Mouse (Mus musculus) neural tube, embryonic 12.5 days (tissue): ENCODE results near the gene Srsf4. TPM values are rescaled to one million over a fixed set of nuclear protein-coding genes. Genes with fewer than 3 reads are reported as not detected.

ENCODE experiments used
- ATAC-seq: fragments of 200-750 bp; cut with Nextera tagmentation; 2 replicates; pipeline ENCODE4 v1.8.0; 2017; ENCODE audit warnings: low read depth, mild to moderate bottlenecking, moderate TSS enrichment, moderate library complexity; ENCODE audit not compliant: low FRiP score
- H3K27ac ChIP-seq: fragments of 300-500 bp; sonication (generic); 2 replicates; pipeline ENCODE4 v1.5.1; 2016
- H3K27me3 ChIP-seq: fragments of 300-500 bp; sonication (generic); replicated peaks from 2 replicates; pipeline ENCODE4 v1.6.1; 2016; ENCODE audit warnings: mild to moderate bottlenecking
- H3K36me3 ChIP-seq: fragments of 300-500 bp; sonication (generic); 2 replicates; pipeline ENCODE4 v1.6.1; 2016; ENCODE audit warnings: mild to moderate bottlenecking
- H3K4me1 ChIP-seq: fragments of 300-500 bp; sonication (generic); 2 replicates; pipeline ENCODE4 v1.6.1; 2016
- H3K4me2 ChIP-seq: fragments of 300-500 bp; sonication (generic); replicated peaks from 2 replicates; pipeline ENCODE4 v1.6.1; 2016; ENCODE audit warnings: mild to moderate bottlenecking
- H3K4me3 ChIP-seq: fragments of 300-500 bp; sonication (generic); 2 replicates; pipeline ENCODE4 v1.5.1; 2016
- H3K9ac ChIP-seq: fragments of 300-500 bp; sonication (generic); 2 replicates; pipeline ENCODE4 v1.6.1; 2016; ENCODE audit warnings: mild to moderate bottlenecking
- H3K9me3 ChIP-seq: fragments of 300-500 bp; sonication (generic); 2 replicates; pipeline ENCODE4 v1.6.1; 2016; ENCODE audit warnings: mild to moderate bottlenecking
- WGBS: fragments of 180-500 bp; shearing (Covaris S2); methylation state at CpG from one replicate; pipeline ENCODE4 v1.1.7; 2016; 5-methylcytosine and 5-hydroxymethylcytosine counted together
- polyA plus RNA-seq: library from polyadenylated mRNA; unstranded; fragments of >200 nt; fragmentation: Nextera tagmentation; extraction: Ambion mirVana; gene quantifications from 2 replicates; pipeline ENCODE4 v1.2.1, GENCODE M21; 2016

Gene Srsf4
- polyA plus RNA-seq, 1 experiment from 2014 or later = 150 TPM

DNA sequence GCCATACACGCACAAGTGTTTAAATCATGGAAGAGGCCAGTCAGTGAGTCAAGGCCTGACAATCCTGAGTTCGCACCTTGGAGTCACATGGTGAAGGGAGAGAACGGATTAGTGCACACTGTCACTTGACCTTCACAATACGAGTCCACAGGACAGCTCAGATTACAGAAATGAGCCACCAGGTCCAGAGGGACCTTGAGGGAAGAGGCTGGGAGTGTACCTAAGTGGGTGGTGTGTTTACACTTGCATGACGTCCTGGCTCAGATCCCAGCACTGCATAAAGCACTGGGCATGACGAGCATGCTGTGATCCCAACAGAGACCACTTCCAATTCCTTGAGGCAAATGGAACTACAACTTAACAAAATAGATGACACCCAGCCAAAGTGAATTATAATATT lies 33.0 kb downstream of the Srsf4 start:
- Histone ChIP-seq H3K9me3 (no peaks in the 10 kb centered on the region), H3K27ac (no peak overlapping the region), H3K4me1 (peaks cover 18% of the 10 kb centered on the region), H3K4me3 (no peak overlapping the region), H3K4me2 (no peak overlapping the region), H3K27me3 (no peaks in the 10 kb centered on the region), H3K36me3 (peaks cover 26% of the 10 kb centered on the region), H3K9ac (no peak overlapping the region)
- ATAC-seq = no peak
- WGBS = 77% methylated on average over 6 of the region's 6 CpGs

DNA sequence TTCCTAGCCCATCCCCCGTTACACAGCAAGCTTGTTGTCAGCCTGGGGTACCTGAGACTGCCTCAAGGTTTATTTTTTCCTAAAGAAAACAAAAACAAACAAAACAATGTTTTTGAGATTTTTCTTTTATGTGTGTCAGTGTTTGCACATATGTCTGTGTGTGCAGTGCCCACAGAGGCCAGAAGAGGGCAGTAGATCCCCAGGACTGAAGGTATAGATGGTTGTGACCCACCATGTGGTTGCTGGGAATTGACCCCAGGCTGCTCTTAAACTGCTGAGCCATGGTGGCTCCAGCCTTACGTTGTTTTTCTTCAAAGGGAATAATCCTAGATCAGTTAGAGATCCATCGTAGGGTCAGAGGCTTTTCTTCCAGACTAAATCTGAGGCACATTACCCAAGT lies 34.5 kb downstream of the Srsf4 start:
- no peak for ATAC-seq
- Histone ChIP-seq H3K9ac (no peak overlapping the region), H3K4me1 (peaks cover 18% of the 10 kb centered on the region), H3K9me3 (no peaks in the 10 kb centered on the region), H3K27me3 (peaks cover 9% of the 10 kb centered on the region), H3K27ac (no peak overlapping the region), H3K4me3 (no peak overlapping the region), H3K4me2 (no peak overlapping the region), H3K36me3 (peaks cover 13% of the 10 kb centered on the region; the same call in 1 of the 2 replicates)
- 98% methylated on average over 3 of the region's 3 CpGs for WGBS

DNA sequence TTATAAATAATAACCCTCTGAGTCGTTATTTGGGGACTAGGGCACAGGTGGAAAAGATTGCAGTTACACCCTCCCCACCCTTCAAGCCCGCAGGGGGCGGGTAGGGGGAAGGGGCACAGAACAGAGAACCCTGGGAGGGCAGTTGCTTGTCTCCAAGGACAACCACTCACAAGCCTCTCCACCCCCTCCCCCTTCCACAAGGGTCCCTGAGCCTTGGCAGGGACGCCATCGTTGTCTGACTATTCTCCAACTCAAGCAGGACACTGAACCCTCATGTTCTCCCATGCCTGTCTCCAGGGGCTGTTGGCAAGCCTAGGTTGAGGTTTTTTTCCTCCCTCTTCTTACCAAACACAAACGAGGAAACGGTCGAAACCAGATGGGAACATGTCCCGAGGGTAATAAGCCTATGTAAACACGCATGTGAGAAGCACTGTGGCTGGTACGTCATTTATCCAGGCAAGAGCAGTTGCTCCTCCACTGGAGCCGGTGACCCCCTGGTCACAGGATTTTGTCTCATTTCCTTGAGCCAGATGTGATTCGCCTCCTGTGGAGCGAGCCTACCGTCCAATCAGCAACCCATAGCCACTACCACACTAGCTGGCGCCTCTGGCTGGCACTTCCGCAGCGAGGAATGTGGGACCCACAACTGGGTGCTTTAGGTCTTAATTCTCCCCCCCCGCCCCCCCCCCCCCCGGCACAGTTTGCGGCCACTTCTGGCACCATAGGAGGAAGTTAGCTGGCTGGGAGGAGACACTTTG lies 37.0 kb downstream of the Srsf4 start:
- Histone ChIP-seq H3K36me3 (0 out of 2 replicates have a peak, but pooled peaks cover 3% of the 10 kb centered on the region), H3K27me3 (peaks cover 19% of the 10 kb centered on the region), H3K9ac (no peak overlapping the region), H3K4me2 (peak overlapping the region; percentile 34), H3K27ac (no peak overlapping the region), H3K9me3 (no peaks in the 10 kb centered on the region), H3K4me3 (no peak overlapping the region), H3K4me1 (peaks cover 36% of the 10 kb centered on the region)
- WGBS = 19% methylated on average over 18 of the region's 21 CpGs
- peak; percentile 56; the same call in 1 of the 2 replicates for ATAC-seq

DNA sequence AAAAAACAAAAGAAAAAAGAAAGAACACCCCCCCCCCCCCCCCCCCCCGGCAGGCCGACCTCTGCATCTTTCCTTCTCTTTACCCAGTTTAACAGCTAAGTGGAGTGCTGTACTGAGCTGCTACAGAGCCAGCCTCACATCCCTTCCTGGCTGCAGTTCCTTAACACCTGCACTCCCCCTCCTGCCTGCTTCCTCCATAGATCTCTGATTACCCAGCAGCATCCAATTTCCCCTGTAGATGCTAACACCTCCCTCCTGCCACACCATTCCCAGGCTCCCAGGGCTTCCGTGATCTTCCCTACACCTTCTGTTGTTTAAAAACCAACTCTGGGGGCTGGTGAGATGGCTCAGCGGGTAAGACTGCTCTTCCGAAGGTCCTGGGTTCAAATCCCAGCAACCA lies 38.1 kb downstream of the Srsf4 start:
- Histone ChIP-seq H3K36me3 (no peaks in the 10 kb centered on the region), H3K4me3 (no peak overlapping the region), H3K4me1 (peaks cover 47% of the 10 kb centered on the region), H3K27ac (no peak overlapping the region), H3K27me3 (peaks cover 30% of the 10 kb centered on the region), H3K9ac (no peak overlapping the region), H3K4me2 (no peak overlapping the region), H3K9me3 (no peaks in the 10 kb centered on the region)
- ATAC-seq = no peak
- WGBS = 48% methylated on average over 4 of the region's 5 CpGs

DNA sequence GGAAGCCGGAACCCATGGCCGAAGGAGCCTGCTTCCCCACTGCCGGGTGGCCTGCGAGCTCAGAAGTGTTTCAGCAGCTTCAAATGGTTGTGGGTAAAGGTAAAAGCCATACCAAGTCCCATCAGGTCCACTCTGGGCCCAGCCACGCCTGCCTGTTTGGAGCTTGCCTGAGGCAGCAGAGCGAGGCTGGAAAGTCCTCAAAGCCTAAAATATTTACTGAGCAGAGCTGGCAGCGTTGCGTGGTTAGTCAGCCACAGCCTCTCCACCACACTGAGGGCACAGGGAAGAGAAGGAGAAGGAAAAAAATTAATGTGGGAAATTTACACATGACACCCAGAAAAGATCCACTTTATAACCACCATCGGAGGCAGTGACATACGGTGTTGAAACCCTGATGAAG lies 40.1 kb downstream of the Srsf4 start:
- Histone ChIP-seq H3K27me3 (peaks cover 49% of the 10 kb centered on the region), H3K36me3 (no peaks in the 10 kb centered on the region), H3K9me3 (no peaks in the 10 kb centered on the region), H3K27ac (no peak overlapping the region), H3K4me3 (no peak overlapping the region), H3K9ac (no peak overlapping the region), H3K4me2 (no peak overlapping the region), H3K4me1 (peaks cover 49% of the 10 kb centered on the region)
- WGBS = 60% methylated on average over 10 of the region's 10 CpGs
- ATAC-seq = no peak

DNA sequence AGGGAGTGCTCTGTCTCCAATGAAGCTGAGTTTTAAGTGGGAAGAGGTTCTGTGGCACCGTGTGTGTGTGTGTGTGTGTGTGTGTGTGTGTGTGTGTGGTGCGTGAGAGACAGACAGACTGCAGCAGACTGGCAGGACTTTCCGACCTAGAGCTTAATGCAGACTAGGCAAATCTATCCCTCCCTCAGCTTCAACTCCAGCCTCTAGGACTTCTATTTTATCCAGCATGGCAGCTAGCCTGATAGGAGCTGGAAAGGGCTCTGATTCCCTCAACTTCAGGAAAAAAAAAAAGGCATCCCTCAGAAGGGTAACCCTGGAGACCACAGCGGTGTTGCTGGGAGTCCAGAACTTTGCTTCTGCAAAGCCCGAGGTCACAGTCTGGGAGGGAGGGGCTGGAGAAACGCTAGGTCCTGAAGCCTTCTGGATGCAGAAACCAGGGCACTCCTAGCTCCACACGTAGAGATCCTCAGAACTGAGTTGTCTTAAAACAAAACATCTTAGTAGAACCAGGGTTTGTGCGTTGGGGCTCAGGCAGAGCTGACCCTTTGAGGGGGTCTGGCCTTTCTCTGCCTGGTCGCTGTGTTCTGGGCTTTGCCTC lies 40.7 kb downstream of the Srsf4 start:
- peaks cover 55% of the 10 kb centered on the region for H3K27me3 ChIP-seq
- ATAC-seq = no peak
- H3K4me2 ChIP-seq = 0 out of 2 replicates have a peak overlapping the region, but pooled peaks have one; percentile 9
- WGBS = 10% methylated on average over 9 of the region's 9 CpGs
- no peak overlapping the region for H3K4me3 ChIP-seq
- peaks cover 55% of the 10 kb centered on the region for H3K4me1 ChIP-seq
- H3K27ac ChIP-seq = no peak overlapping the region
- H3K36me3 ChIP-seq = no peaks in the 10 kb centered on the region
- H3K9me3 ChIP-seq = no peaks in the 10 kb centered on the region
- H3K9ac ChIP-seq = no peak overlapping the region

DNA sequence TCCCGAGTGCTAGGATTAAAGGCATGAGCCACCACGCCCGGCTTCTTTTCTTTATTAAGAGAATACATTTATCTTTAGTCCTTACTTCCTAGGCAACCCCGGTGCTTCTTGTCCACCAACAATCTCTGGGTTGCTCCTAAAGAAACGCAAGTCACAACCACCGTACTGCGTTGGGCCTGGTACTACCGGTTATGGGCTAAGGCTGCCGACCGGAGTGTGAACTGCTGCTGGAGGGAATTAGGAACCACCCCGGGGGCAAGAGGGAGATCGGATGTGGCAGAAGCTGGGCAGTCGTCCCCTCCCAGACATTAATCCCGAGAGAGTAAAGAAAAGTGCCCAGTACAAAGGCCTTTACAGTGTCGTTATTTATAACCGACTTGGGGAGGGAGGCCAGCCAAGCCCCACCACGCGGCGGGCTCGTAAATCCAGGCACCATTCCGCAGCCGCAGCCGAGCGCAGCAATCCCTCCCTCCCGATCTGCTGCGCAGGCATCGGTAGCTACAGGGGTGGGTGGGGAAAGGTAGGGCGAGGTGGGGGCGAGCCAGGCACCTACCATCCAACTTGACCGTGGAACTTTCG lies 41.6 kb downstream of the Srsf4 start:
- Histone ChIP-seq H3K27ac (no peak overlapping the region), H3K36me3 (no peaks in the 10 kb centered on the region), H3K9ac (peak overlapping the region; percentile 42; the same call in 1 of the 2 replicates), H3K4me3 (no peak overlapping the region; the same call in none of the 2 replicates), H3K4me2 (peak overlapping the region; percentile 59), H3K9me3 (no peaks in the 10 kb centered on the region), H3K4me1 (peaks cover 51% of the 10 kb centered on the region), H3K27me3 (peaks cover 63% of the 10 kb centered on the region)
- no peak for ATAC-seq
- WGBS = under 1% methylated on average over 31 of the region's 31 CpGs

DNA sequence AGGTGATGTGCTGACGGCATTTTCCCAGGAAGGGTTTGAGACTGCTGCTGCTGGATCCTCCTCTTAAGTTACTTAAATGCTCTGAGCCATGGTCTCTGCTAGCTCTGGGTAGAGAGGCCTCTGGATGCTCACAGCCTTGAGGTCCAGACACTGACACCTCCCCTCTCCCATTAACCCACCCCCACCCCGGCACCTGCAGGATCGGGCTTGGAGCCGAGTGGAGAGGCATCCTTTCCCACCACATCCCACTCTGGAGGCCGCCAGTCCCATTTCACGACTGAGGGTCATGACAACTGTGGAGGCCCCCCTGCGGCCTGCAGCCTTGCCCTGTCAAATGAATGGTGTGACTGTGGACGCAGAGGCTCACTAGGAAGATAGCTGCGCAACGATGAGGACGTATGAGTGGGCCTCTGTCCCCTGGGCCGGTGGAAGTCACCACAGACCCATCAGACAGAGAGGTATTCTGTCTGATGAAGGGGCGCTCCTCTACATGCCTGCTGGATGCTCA lies 42.5 kb downstream of the Srsf4 start:
- 16% methylated on average over 13 of the region's 13 CpGs for WGBS
- ATAC-seq = 0 out of 2 replicates have a peak, but pooled peaks have one; percentile 19
- Histone ChIP-seq H3K4me3 (no peak overlapping the region; the same call in 1 of the 2 replicates), H3K4me1 (peaks cover 51% of the 10 kb centered on the region), H3K27me3 (peaks cover 72% of the 10 kb centered on the region), H3K36me3 (no peaks in the 10 kb centered on the region), H3K9me3 (no peaks in the 10 kb centered on the region), H3K4me2 (peak overlapping the region; percentile 59), H3K27ac (no peak overlapping the region), H3K9ac (no peak overlapping the region)

DNA sequence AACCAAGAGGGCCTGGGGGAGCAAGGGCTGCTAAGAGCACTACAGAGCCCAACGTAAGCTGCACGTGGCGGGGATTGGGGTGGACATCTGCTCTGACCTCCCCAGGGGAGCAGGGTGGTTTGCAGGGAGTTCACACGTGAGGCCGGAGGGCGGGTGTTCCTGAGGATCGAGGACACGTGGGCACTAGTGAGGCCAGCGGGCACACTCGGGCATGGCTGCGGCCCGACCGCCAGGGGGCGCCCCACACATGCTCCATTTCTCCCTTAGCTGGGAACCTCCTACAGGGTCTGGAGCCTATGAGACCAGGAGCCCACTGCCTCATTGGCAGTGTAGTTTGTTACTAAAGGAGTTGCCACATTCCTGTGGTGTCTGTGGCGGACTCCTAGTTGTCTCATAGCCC lies 43.0 kb downstream of the Srsf4 start:
- Histone ChIP-seq H3K4me2 (peak overlapping the region; percentile 59), H3K27ac (no peak overlapping the region), H3K27me3 (peaks cover 78% of the 10 kb centered on the region), H3K4me1 (peaks cover 54% of the 10 kb centered on the region), H3K36me3 (no peaks in the 10 kb centered on the region), H3K9ac (no peak overlapping the region), H3K9me3 (no peaks in the 10 kb centered on the region), H3K4me3 (no peak overlapping the region)
- 0 out of 2 replicates have a peak, but pooled peaks have one; percentile 19 for ATAC-seq
- 5% methylated on average over 15 of the region's 15 CpGs for WGBS

DNA sequence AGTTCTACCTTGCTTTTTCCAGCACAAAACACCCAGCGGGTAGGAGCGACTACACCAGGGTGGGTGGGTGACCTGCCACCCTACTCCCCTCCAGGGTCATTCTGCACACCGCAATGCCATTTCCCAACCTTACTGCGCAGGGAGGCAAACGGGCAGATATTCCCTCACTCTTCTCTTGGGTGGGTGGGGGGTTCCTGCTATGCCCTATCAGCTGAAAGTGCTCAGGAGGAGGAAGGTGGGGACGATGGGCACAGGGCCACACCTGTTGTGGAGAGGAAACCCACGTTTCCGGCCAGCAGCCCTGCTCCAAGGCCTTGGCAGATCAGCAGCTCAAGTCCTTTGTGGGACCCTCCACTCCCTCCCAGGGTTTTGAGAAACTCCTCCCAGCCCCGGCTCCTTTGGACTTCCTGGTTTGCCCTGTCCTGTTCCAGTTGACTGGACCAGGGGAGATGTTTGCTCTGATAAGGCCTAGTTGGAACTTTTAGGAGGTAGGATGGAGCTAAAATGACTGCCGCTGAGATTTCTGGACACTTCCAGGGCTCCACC lies 43.7 kb downstream of the Srsf4 start:
- no peaks in the 10 kb centered on the region for H3K36me3 ChIP-seq
- no peak overlapping the region for H3K4me3 ChIP-seq
- no peak for ATAC-seq
- no peak overlapping the region for H3K27ac ChIP-seq
- H3K4me2 ChIP-seq = no peak overlapping the region
- peaks cover 61% of the 10 kb centered on the region for H3K4me1 ChIP-seq
- H3K9me3 ChIP-seq = no peaks in the 10 kb centered on the region
- H3K27me3 ChIP-seq = peaks cover 83% of the 10 kb centered on the region
- 78% methylated on average over 10 of the region's 10 CpGs for WGBS
- no peak overlapping the region for H3K9ac ChIP-seq

DNA sequence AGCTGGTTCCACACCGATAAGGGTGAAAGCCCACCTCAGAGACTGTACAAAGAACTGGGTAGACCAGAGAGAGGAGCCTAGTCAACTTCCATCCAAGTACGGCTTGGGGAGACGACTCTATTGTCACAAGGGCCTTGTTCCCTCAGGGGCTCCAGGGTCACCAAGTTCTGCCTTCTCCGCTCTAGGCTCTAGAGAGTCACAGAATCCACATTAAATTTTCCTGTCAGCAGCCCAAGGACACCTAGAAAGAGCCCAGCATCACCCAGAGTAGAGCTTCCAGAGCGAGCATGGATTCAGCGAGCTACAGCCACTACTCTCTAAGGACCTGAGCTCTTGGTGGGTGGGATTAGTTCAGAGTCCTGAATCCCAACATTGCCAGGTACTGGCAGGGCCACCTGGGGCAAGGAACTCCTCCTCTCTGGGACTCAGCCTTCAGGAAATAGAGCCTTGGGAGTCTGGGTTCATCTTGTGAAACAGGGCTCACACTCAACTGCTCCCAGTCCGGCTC lies 44.7 kb downstream of the Srsf4 start:
- H3K36me3 ChIP-seq = peaks cover 7% of the 10 kb centered on the region; the same call in 1 of the 2 replicates
- no peak overlapping the region for H3K4me3 ChIP-seq
- H3K27ac ChIP-seq = no peak overlapping the region
- WGBS = 53% methylated on average over 7 of the region's 7 CpGs
- H3K4me2 ChIP-seq = no peak overlapping the region
- ATAC-seq = no peak
- peaks cover 67% of the 10 kb centered on the region for H3K4me1 ChIP-seq
- no peaks in the 10 kb centered on the region for H3K9me3 ChIP-seq
- H3K27me3 ChIP-seq = peaks cover 84% of the 10 kb centered on the region
- H3K9ac ChIP-seq = no peak overlapping the region
